In genomic region chr4:141288152-141288551, GRCm38 (mm10) we compare ENCODE assay signal across 22 mouse cellular contexts. TPM values are rescaled to one million over a fixed set of nuclear protein-coding genes. Genes with fewer than 3 reads are reported as not detected.
DNase-seq lines count a peak whose midpoint lies in the region; ATAC-seq and TF ChIP-seq lines count a peak whose summit lies in the region.
"Had no signal": no experiment of that assay in that cellular context is flagged by ENCODE, and none has a peak within 500 bp of the region (broad histone marks: within the 10 kb centered on the region; RNA-seq: fewer than 3 reads in every experiment).

No protein-coding gene starts in this region.

- H3K27ac ChIP-seq in lung, embryonic 16.5 days (ENCODE audit: low read length), result 0 out of 2 replicates have a peak overlapping the region, but pooled peaks have one; percentile 8
- peak overlapping the region; percentile 85 for H3K27ac ChIP-seq in intestine, embryonic 15.5 days
- H3K27ac ChIP-seq: forebrain, embryonic 10.5 days; heart, embryonic 13.5 days; kidney, postnatal 0 days; limb, embryonic 15.5 days; liver, embryonic 15.5 days had no signal

- H3K4me3 ChIP-seq in lung, embryonic 16.5 days (ENCODE audit: low read length), result no peak overlapping the region
- peak overlapping the region; percentile 73 for H3K4me3 ChIP-seq in E14TG2a.4 (replicated peaks; ENCODE audit: low read length)
- H3K4me3 ChIP-seq in intestine, embryonic 15.5 days (replicated peaks), result no peak overlapping the region
- H3K4me3 ChIP-seq: forebrain, embryonic 10.5 days; limb, embryonic 15.5 days; liver, embryonic 15.5 days had no signal

- peaks cover 44% of the 10 kb centered on the region for H3K4me1 ChIP-seq in lung, embryonic 16.5 days (replicated peaks; ENCODE audit: control insufficient read depth, insufficient read depth, low read length)
- H3K4me1 ChIP-seq in E14TG2a.4 (replicated peaks; ENCODE audit: low read depth, low read length), result peaks cover 73% of the 10 kb centered on the region
- peaks cover 41% of the 10 kb centered on the region for H3K4me1 ChIP-seq in intestine, embryonic 15.5 days (replicated peaks)

- H3K4me2 ChIP-seq in lung, embryonic 16.5 days (ENCODE audit: low read depth, low read length), result no peak overlapping the region
- peak overlapping the region; percentile 48 for H3K4me2 ChIP-seq in intestine, embryonic 15.5 days (replicated peaks)
- H3K4me2 ChIP-seq: limb, embryonic 15.5 days had no signal

- no peaks in the 10 kb centered on the region for H3K36me3 ChIP-seq in lung, embryonic 16.5 days (ENCODE audit: control insufficient read depth, insufficient read depth, low read length)
- H3K36me3 ChIP-seq in E14TG2a.4 (ENCODE audit: insufficient read depth, low read length), result peaks cover 9% of the 10 kb centered on the region; the same call in 1 of the 2 replicates
- H3K36me3 ChIP-seq in intestine, embryonic 15.5 days, result no peaks in the 10 kb centered on the region
- H3K36me3 ChIP-seq: forebrain, embryonic 10.5 days; heart, embryonic 13.5 days; limb, embryonic 15.5 days; liver, embryonic 15.5 days had no signal

- H3K9me3 ChIP-seq in lung, embryonic 16.5 days (ENCODE audit: control insufficient read depth, low read length), result no peaks in the 10 kb centered on the region
- no peaks in the 10 kb centered on the region for H3K9me3 ChIP-seq in E14TG2a.4 (ENCODE audit: low read length)
- H3K9me3 ChIP-seq in intestine, embryonic 15.5 days, result no peaks in the 10 kb centered on the region
- H3K9me3 ChIP-seq: forebrain, embryonic 10.5 days; heart, embryonic 13.5 days; limb, embryonic 15.5 days; liver, embryonic 15.5 days; megakaryocyte, embryonic 14.5 days had no signal

- H3K27me3 ChIP-seq in lung, embryonic 16.5 days (ENCODE audit: control insufficient read depth, insufficient read depth, low read depth, low read length), result peaks cover 13% of the 10 kb centered on the region
- H3K27me3 ChIP-seq in E14TG2a.4 (ENCODE audit: insufficient read depth, low read length), result no peaks in the 10 kb centered on the region
- peaks cover 22% of the 10 kb centered on the region for H3K27me3 ChIP-seq in intestine, embryonic 15.5 days (replicated peaks)

- 49% methylated on average over 8 of the region's 8 CpGs for WGBS in lung, embryonic 16.5 days
- WGBS in intestine, embryonic 15.5 days, result 45% methylated on average over 8 of the region's 8 CpGs

- no peak for ATAC-seq in lung, embryonic 16.5 days (ENCODE audit: low read depth)
- ATAC-seq in intestine, embryonic 15.5 days, result no peak
- ATAC-seq: activated CD4-positive, CD25-positive, alpha-beta regulatory T cell, adult 4 months; CD4-positive, CD25-positive, alpha-beta regulatory T cell, adult 4 months had no signal

- peak; percentile 94 for DNase-seq in heart, adult 11 months
- no peak for DNase-seq in heart, postnatal 4 days
- no peak for DNase-seq in lung, adult 18-20 months
- DNase-seq in spleen, postnatal 10 days (ENCODE audit: low spot score in 2 of 2), result no peak
- no peak for DNase-seq in layer of hippocampus, adult 18-20 months (ENCODE audit: low spot score in 2 of 2)
- DNase-seq: adrenal gland, postnatal 25 days; cerebellum, adult 18-20 months; cerebellum, postnatal 36 days; heart, postnatal 36 days; kidney, adult 11 months; lung, postnatal 14 days had no signal

- TF ChIP-seq CTCF in E14TG2a.4 (conservative IDR thresholded peaks at IDR 0.05; ENCODE audit: low read length), result no peak

- H3K9ac ChIP-seq in lung, embryonic 16.5 days (ENCODE audit: low read length), result no peak overlapping the region
- H3K9ac ChIP-seq in intestine, embryonic 15.5 days, result no peak overlapping the region
- H3K9ac ChIP-seq: limb, embryonic 15.5 days; liver, embryonic 15.5 days had no signal

RNA-seq across cellular contexts. Expression of gene Epha2, which starts 12.9 kb away (rescaled TPM):
- 10 to 100 TPM; 10.1 to 10.9 TPM for total RNA-seq in heart, postnatal 4 days (2021)
- polyA plus RNA-seq in lung, embryonic 16.5 days (2015; fragmentation: Nextera tagmentation; extraction: Ambion mirVana), result 11.6 and 11.8 TPM in 2 replicates
- polyA plus RNA-seq in intestine, embryonic 15.5 days (2015; fragmentation: Nextera tagmentation; extraction: Ambion mirVana), result 6.7 and 7.2 TPM in 2 replicates
- 1 to 10 TPM in 1 of 2 experiments, under 1 TPM in 1; 0.99 to 1.4 TPM for total RNA-seq in layer of hippocampus, adult 18-20 months (2021)
- polyA plus RNA-seq: activated CD4-positive, CD25-positive, alpha-beta regulatory T cell, adult 4 months had no signal

RNA-seq across cellular contexts. Expression of gene Arhgef19, which starts 48.9 kb away (rescaled TPM):
- 1 to 10 TPM; 4.6 to 5.1 TPM for total RNA-seq in heart, postnatal 4 days (2021)
- polyA plus RNA-seq in lung, embryonic 16.5 days (2015; fragmentation: Nextera tagmentation; extraction: Ambion mirVana), result 17.7 and 18.0 TPM in 2 replicates
- 16.3 and 17.8 TPM in 2 replicates for polyA plus RNA-seq in intestine, embryonic 15.5 days (2015; fragmentation: Nextera tagmentation; extraction: Ambion mirVana)
- total RNA-seq in layer of hippocampus, adult 18-20 months (2021), result 10 to 100 TPM; 19.3 to 19.9 TPM
- polyA plus RNA-seq: activated CD4-positive, CD25-positive, alpha-beta regulatory T cell, adult 4 months; CD4-positive, CD25-positive, alpha-beta regulatory T cell, adult 4 months had no signal

Comparison
In these comparisons a context has a peak if more than half of its experiments do, and no peak if none do; other contexts are left out.
1. RNA of gene Epha2, which starts 12.9 kb away (total RNA-seq): 10.1 to 10.9 TPM in heart, postnatal 4 days; 0.99 to 1.4 TPM in layer of hippocampus, adult 18-20 months; every median in the first group is over 4 times any median in the second.